Mouse (Mus musculus) intestine, embryonic 14.5 days (tissue): ENCODE measurements around the gene Gm49368. TPM values are rescaled to one million over a fixed set of nuclear protein-coding genes. Genes with fewer than 3 reads are reported as not detected.
"Not testable (repeated sequence)": the region's sequence is repeated elsewhere in the genome, so short reads cannot be mapped to it uniquely, and the experiment has no call there.

Experiments
- ATAC-seq: fragments of 200-750 bp; cut with Nextera tagmentation; replicated peaks from 2 replicates; pipeline ENCODE4 v1.8.0; 2017; ENCODE audit warnings: low read depth, moderate number of reproducible peaks, moderate TSS enrichment, moderate library complexity; ENCODE audit not compliant: low FRiP score, low TSS enrichment
- DNase-seq: peaks from one replicate; pipeline ENCODE4 v3.0.0-alpha.2; 2018; ENCODE audit warnings: low spot score
- H3K27ac ChIP-seq: fragments of 300-500 bp; sonication (generic); 2 replicates; pipeline ENCODE4 v1.5.1; 2014; ENCODE audit warnings: low read depth, mild to moderate bottlenecking, control low read depth
- H3K27me3 ChIP-seq: fragments of 300-500 bp; sonication (generic); replicated peaks from 2 replicates; pipeline ENCODE4 v1.6.1; 2014; ENCODE audit warnings: low read length, control low read depth; ENCODE audit not compliant: control insufficient read depth, insufficient read depth
- H3K36me3 ChIP-seq: fragments of 300-500 bp; sonication (generic); 2 replicates; pipeline ENCODE4 v1.6.1; 2014; ENCODE audit warnings: low read length, control low read depth; ENCODE audit not compliant: control insufficient read depth, insufficient read depth
- H3K4me1 ChIP-seq: fragments of 300-500 bp; sonication (generic); replicated peaks from 2 replicates; pipeline ENCODE4 v1.6.1; 2014; ENCODE audit warnings: low read length, control low read depth, mixed read lengths; ENCODE audit not compliant: control insufficient read depth, insufficient read depth
- H3K4me2 ChIP-seq: fragments of 300-500 bp; sonication (generic); 2 replicates; pipeline ENCODE4 v1.6.1; 2014; ENCODE audit warnings: low read length
- H3K4me3 ChIP-seq: fragments of 300-500 bp; sonication (generic); 2 replicates; pipeline ENCODE4 v1.5.1; 2014; ENCODE audit warnings: low read depth, low read length, control low read depth, mixed read lengths
- H3K9ac ChIP-seq: fragments of 300-500 bp; sonication (generic); 2 replicates; pipeline ENCODE4 v1.6.1; 2014; ENCODE audit warnings: mild to moderate bottlenecking, low read length
- H3K9me3 ChIP-seq: fragments of 300-500 bp; sonication (generic); 2 replicates; pipeline ENCODE4 v1.6.1; 2016; ENCODE audit warnings: low read length, control low read depth; ENCODE audit not compliant: control insufficient read depth
- WGBS: fragments of 180-500 bp; shearing (Covaris S2); extraction: QIAGEN DNeasy Blood & Tissue Kit; methylation state at CpG from one replicate; pipeline ENCODE4 v1.1.7; 2014; 5-methylcytosine and 5-hydroxymethylcytosine counted together
- polyA plus RNA-seq: library from polyadenylated mRNA; unstranded; fragments of >200 nt; fragmentation: Nextera tagmentation; extraction: Ambion mirVana; gene quantifications from 2 replicates; pipeline ENCODE4 v1.2.1, GENCODE M21; 2014

The Gm49368 gene
- polyA plus RNA-seq, 1 experiment from 2014 or later = 0.04 TPM

- no peak overlapping the region for H3K27ac ChIP-seq
- H3K4me1 ChIP-seq = no peaks in the 10 kb centered on the region
- no peaks in the 10 kb centered on the region for H3K36me3 ChIP-seq
- no peak overlapping the region for H3K9ac ChIP-seq
- no peaks in the 10 kb centered on the region for H3K9me3 ChIP-seq
- H3K4me2 ChIP-seq = no peak overlapping the region
- DNase-seq (no peak), ATAC-seq (no peak)
- H3K4me3 ChIP-seq = no peak overlapping the region
- 79% methylated on average over 4 of the region's 4 CpGs for WGBS
- no peaks in the 10 kb centered on the region for H3K27me3 ChIP-seq
These were observed 37.6 kb upstream of the Gm49368 start for GRCm38 (mm10) chr7:128024932-128025331.

- ATAC-seq = no peak
- no peaks in the 10 kb centered on the region for H3K27me3 ChIP-seq
These were observed 37.1 kb upstream of the Gm49368 start for GRCm38 (mm10) chr7:128025381-128025780.

DNA sequence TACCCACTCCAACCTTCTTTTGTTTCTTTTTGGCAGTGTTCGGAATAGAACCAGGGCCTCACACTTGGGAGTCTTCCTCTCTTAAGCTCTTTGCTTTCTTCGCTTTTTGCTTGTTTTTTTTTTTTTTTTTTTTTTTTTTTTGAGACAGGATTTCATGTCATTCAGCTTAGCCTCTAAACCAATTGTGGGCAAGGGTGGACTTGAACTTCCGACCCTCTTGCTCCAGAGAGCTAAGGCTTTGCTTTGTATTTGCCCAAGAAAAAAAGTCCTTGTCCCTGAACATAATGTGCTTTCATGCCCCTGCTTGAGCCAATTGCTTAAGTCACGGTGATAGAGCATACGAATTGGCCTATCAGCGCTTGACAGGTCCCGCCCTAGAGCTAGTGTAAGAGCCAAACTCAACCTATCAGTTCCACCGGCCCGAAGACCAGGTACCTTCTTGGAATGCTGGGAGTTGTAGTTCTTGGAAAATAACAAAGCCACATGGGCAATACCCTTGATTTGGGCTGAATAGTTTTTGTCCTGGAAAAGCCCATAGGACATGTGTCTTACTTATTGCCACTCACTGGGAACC lies 31.0 kb upstream of the Gm49368 start:
- peak overlapping the region; percentile 82 for H3K27ac ChIP-seq
- no peaks in the 10 kb centered on the region for H3K9me3 ChIP-seq
- no peaks in the 10 kb centered on the region for H3K27me3 ChIP-seq
- no peaks in the 10 kb centered on the region for H3K36me3 ChIP-seq
- H3K9ac ChIP-seq = no peak overlapping the region
- DNase-seq (peak; percentile 58), ATAC-seq (peak; percentile 80)
- WGBS = 41% methylated on average over 9 of the region's 9 CpGs
- H3K4me3 ChIP-seq = no peak overlapping the region
- H3K4me2 ChIP-seq = peak overlapping the region; percentile 2; the same call in 1 of the 2 replicates
- H3K4me1 ChIP-seq = no peaks in the 10 kb centered on the region

More at GRCm38 (mm10) chr7:128025381-128025780, 37.1 kb upstream of the Gm49368 start:
- Histone ChIP-seq H3K4me3 (no peak overlapping the region), H3K36me3 (no peaks in the 10 kb centered on the region), H3K9ac (no peak overlapping the region), H3K4me1 (no peaks in the 10 kb centered on the region), H3K9me3 (no peaks in the 10 kb centered on the region), H3K27ac (no peak overlapping the region), H3K4me2 (no peak overlapping the region)
- DNase-seq = no peak
- WGBS = 70% methylated on average over 4 of the region's 4 CpGs

DNA sequence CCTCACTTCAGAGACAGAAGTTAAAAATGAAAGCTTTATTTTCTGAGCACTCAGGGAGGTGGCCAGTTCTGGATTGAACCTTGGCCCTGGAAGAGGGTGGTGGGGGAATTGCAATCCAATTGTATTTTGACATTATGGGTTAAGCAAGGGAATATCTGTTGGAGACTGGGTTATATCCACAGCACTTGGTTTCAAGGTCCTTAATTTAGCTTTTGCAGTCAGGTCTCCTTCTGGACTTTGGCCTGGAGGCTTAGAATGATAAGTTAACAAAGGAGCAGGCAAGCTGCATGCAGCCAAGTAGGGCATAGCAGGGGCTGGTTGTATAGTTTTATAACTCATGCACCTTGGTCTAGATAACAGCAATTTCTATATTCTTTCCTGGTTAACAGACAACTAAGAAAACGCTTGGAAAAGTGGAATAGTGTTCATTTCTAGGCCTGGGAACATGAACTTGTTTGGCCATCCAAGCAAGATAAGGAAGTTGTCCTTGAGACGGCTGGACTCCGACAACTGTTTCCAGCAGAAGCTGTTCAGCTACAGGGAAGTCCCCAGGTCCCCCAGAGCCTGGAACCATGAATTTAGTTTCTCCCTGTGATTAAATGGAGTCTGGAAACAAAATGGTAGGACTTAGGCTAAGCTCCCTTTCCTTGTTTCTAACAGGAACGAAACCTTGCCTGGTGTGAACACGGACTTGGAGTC lies 30.0 kb upstream of the Gm49368 start:
- no peaks in the 10 kb centered on the region for H3K36me3 ChIP-seq
- H3K4me3 ChIP-seq = no peak overlapping the region
- peak overlapping the region; percentile 82 for H3K27ac ChIP-seq
- H3K4me1 ChIP-seq = no peaks in the 10 kb centered on the region
- 0 out of 2 replicates have a peak overlapping the region, but pooled peaks have one; percentile 2 for H3K4me2 ChIP-seq
- 74% methylated on average over 5 of the region's 5 CpGs for WGBS
- no peaks in the 10 kb centered on the region for H3K9me3 ChIP-seq
- no peak overlapping the region for H3K9ac ChIP-seq
- H3K27me3 ChIP-seq = no peaks in the 10 kb centered on the region
- peak; percentile 59 for DNase-seq
- ATAC-seq = peak; percentile 77

DNA sequence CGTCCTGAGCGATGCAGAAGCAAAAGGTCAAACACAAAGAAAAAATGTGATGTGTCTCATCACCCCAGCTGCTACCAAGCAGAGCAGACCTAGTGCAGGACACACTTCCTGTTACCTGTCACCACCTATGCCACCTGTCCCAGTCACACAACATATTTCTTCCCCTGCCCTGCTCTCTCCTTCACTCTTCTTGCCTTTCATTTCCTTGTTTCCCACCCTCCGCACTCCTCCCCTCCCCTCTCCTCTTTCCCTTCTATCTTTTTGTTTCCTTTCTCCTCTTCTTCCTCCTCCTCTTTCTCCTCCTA lies 29.5 kb upstream of the Gm49368 start:
- Histone ChIP-seq H3K4me1 (no peaks in the 10 kb centered on the region), H3K4me3 (no peak overlapping the region)
- 83% methylated on average over 3 of the region's 3 CpGs for WGBS

GRCm38 (mm10) chr7:128033616-128034015 lies 28.9 kb upstream of the Gm49368 start:
- Histone ChIP-seq H3K9me3 (no peaks in the 10 kb centered on the region), H3K36me3 (no peaks in the 10 kb centered on the region), H3K4me3 (no peak overlapping the region), H3K9ac (no peak overlapping the region), H3K27ac (no peak overlapping the region; the same call in 1 of the 2 replicates), H3K4me1 (no peaks in the 10 kb centered on the region), H3K27me3 (no peaks in the 10 kb centered on the region), H3K4me2 (no peak overlapping the region)
- no peak for ATAC-seq
- DNase-seq = no peak
- WGBS = 91% methylated on average over 4 of the region's 4 CpGs

More for the DNA sequence above, 29.5 kb upstream of the Gm49368 start:
- no peaks in the 10 kb centered on the region for H3K9me3 ChIP-seq
- H3K27ac ChIP-seq = peak overlapping the region; percentile 48
- H3K36me3 ChIP-seq = no peaks in the 10 kb centered on the region
- no peaks in the 10 kb centered on the region for H3K27me3 ChIP-seq
- ATAC-seq (no peak; the same call in 1 of the 2 replicates), DNase-seq (no peak)
- no peak overlapping the region for H3K9ac ChIP-seq
- H3K4me2 ChIP-seq = no peak overlapping the region

DNA sequence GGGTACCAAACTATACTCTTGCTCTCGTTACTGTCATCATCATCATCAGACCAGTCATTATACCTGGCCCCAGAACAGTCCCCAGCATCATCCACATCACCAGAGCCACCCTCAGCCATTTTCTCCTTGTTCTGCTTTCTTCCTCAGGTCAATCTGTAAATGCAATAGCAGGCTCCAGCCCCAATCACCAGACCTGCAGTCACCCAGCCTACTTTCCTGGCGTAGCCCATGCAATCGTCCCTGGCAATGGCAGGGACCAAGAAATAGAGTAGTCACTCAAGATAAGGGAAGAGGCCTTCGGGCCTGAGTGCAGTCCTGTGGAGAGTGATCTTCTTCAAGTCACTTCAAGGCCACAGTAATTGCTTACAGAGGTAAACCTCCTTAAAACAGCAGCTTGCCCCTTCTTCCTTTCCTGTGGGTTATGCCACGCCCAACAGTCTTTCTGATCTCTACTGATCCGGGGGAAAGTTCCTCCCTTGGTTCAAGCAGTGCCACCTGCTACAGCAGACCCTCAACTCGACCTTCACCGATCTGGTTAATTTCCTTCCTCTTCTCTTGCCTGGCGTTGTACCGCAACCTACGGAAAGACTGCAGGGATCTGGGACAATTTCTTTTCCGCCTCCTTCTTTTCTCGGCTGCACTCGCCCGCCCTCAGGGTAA lies 20.2 kb upstream of the Gm49368 start:
- H3K36me3 ChIP-seq, ATAC-seq, H3K4me1 ChIP-seq, H3K27ac ChIP-seq, H3K9me3 ChIP-seq, DNase-seq, H3K9ac ChIP-seq, H3K4me3 ChIP-seq, H3K4me2 ChIP-seq, H3K27me3 ChIP-seq: not testable (repeated sequence)
- WGBS = 78% methylated on average over 15 of the region's 15 CpGs

DNA sequence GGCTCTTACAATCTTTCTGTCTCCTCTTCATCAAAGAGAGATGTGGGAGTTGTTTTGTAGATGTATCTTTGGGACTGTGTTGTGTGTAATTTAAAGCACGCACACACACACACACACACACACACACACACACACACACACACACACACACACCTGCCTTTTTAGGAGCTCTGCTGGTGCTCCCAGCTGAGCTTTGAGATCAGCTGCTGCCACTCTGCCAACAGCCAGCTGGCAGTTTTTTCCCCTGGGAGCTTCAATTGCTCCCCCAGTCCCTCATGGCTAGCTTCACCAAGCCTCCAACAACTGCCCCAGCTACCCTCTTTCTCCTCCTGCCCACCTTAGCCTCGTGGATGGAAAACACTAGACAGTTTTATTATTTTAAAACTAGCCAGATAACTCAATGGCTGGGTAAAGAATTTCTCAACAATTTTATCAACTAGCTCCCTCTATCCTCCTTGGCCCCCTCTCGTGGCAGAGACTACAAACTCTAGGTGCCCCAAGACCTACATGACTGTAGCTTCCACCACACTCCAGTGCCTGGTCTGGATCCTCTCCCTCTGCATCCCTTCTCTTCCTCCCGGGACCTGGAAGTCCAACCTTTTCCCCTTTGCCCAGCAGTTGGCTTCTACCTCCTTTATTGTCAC lies 18.2 kb upstream of the Gm49368 start:
- Histone ChIP-seq H3K4me3 (no peak overlapping the region), H3K27ac (no peak overlapping the region), H3K27me3 (no peaks in the 10 kb centered on the region), H3K4me1 (no peaks in the 10 kb centered on the region), H3K9me3 (no peaks in the 10 kb centered on the region), H3K9ac (no peak overlapping the region), H3K4me2 (no peak overlapping the region), H3K36me3 (no peaks in the 10 kb centered on the region)
- DNase-seq (no peak), ATAC-seq (no peak)
- 71% methylated on average over 4 of the region's 4 CpGs for WGBS
